In the genomic region with DNA sequence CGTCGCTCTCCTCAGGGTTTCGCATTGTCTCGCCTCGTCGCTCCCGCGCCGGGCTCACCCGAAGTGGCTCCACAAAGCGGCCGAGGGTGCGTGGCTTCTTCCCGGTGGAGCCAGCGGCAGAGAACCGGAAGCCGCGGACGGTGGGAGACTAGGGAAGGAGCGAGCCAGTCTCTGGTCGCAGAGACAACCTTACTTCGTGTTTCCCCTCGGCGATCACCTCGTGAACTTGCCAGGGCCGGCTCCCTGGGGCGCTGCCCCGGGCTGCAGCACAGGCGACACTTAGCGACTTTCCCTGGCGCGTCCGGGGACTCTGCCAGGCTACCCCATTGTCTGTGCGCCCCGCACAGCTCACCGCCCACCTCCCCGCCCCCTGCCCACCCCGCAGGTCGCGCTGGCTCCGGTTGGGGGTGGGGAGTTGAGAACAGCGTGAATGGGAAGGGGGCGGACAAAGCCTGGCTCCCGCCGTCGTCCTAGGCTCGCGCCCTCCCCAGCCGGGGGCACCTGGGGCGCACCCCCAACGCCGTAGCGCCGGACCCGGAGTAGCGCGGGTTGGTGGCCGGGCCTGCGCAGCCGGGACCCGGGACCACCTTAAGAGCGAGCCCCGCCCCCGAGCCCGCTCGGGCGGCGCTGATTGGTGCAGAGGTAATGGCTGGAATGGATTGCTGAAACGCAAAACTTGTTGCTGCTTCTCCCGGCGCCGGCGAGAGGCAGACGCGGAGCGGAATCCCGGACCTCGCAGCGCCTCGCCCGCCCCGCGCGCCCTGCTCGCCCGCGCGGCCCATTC, we compare ENCODE assay signal across 8 mouse cellular contexts. TPM values are rescaled to one million over a fixed set of nuclear protein-coding genes. Genes with fewer than 3 reads are reported as not detected.
DNase-seq lines count a peak whose midpoint lies in the region; ATAC-seq and TF ChIP-seq lines count a peak whose summit lies in the region.

A gene (plus strand): TSS at position 772 of the 784 bp plus-strand sequence.

- H3K36me3 ChIP-seq in hindbrain, embryonic 10.5 days: peaks cover 37% of the 10 kb centered on the region
- H3K36me3 ChIP-seq in lung, embryonic 14.5 days (ENCODE audit: insufficient read depth): peaks cover 23% of the 10 kb centered on the region

- H3K4me2 ChIP-seq in lung, embryonic 14.5 days: peak within 1 kb of the TSS; percentile 98

- peaks cover 75% of the 10 kb centered on the region for H3K4me1 ChIP-seq in hindbrain, embryonic 10.5 days (replicated peaks)
- peaks cover 24% of the 10 kb centered on the region for H3K4me1 ChIP-seq in lung, embryonic 14.5 days (ENCODE audit: insufficient read depth)

- TF ChIP-seq CTCF in lung, embryonic 14.5 days (IDR thresholded peaks at IDR 0.05; ENCODE audit: low read depth): no peak; the same call in 1 of the 2 replicates

- peak within 1 kb of the TSS; percentile 87 for H3K9ac ChIP-seq in lung, embryonic 14.5 days

- peak within 1 kb of the TSS; percentile 99 for H3K27ac ChIP-seq in hindbrain, embryonic 10.5 days
- H3K27ac ChIP-seq in lung, embryonic 14.5 days (ENCODE audit: low read depth): peak within 1 kb of the TSS; percentile 87

- H3K27me3 ChIP-seq in hindbrain, embryonic 10.5 days (ENCODE audit: insufficient read depth, poor library complexity, severe bottlenecking): peaks cover 14% of the 10 kb centered on the region; the same call in 1 of the 2 replicates
- H3K27me3 ChIP-seq in lung, embryonic 14.5 days (ENCODE audit: insufficient read depth, low read length): peaks cover 34% of the 10 kb centered on the region

- under 1% methylated on average over 88 of the region's 88 CpGs for WGBS in hindbrain, embryonic 10.5 days
- WGBS in lung, embryonic 14.5 days: under 1% methylated on average over 85 of the region's 88 CpGs

- H3K9me3 ChIP-seq in hindbrain, embryonic 10.5 days: no peaks in the 10 kb centered on the region
- H3K9me3 ChIP-seq in lung, embryonic 14.5 days (ENCODE audit: low read depth, low read length): no peaks in the 10 kb centered on the region

- peak; percentile 96 for DNase-seq in NIH3T3 (ENCODE audit: low read depth)
- DNase-seq in cerebellum, adult 9-11 months: peak; percentile 43
- DNase-seq in frontal cortex, postnatal 10 days (ENCODE audit: low spot score in 2 of 2): peak; percentile 89 to 93
- peak; percentile 97 for DNase-seq in hindbrain, embryonic 10.5 days (ENCODE audit: low spot score)
- DNase-seq in layer of hippocampus, adult 9-11 months: peak; percentile 89
- DNase-seq in lung, embryonic 14.5 days: peak; percentile 96
- DNase-seq in retina, adult 2 months (ENCODE audit: low read depth, low spot score): peak; percentile 20
- DNase-seq in thymus, postnatal 4 days: peak; percentile 83

- ATAC-seq in lung, embryonic 14.5 days (ENCODE audit: insufficient read depth): peak; percentile 90

- peak within 1 kb of the TSS; percentile 99 for H3K4me3 ChIP-seq in hindbrain, embryonic 10.5 days
- peak within 1 kb of the TSS; percentile 79 for H3K4me3 ChIP-seq in lung, embryonic 14.5 days (ENCODE audit: low read depth, low read length)

RNA-seq across cellular contexts. Expression of the gene that starts here (rescaled TPM):
- 55.9 and 65.1 TPM in 2 replicates for polyA plus RNA-seq in hindbrain, embryonic 10.5 days (2016; fragmentation: Nextera tagmentation; extraction: Ambion mirVana)
- polyA plus RNA-seq in lung, embryonic 14.5 days (2014; fragmentation: Nextera tagmentation; extraction: Ambion mirVana): 8.9 and 9.7 TPM in 2 replicates

Comparison
In these comparisons a context has a peak if more than half of its experiments do, and no peak if none do; other contexts are left out.
1. Peak in every context shown above with its lines: DNase-seq, ATAC-seq, H3K4me3 ChIP-seq and H3K27ac ChIP-seq.
2. DNase-seq: peak in every context shown above with its lines; median percentile 97 in hindbrain, embryonic 10.5 days; 96 in NIH3T3; 96 in lung, embryonic 14.5 days; 91 in frontal cortex, postnatal 10 days; 89 in layer of hippocampus, adult 9-11 months; 83 in thymus, postnatal 4 days; 43 in cerebellum, adult 9-11 months; 20 in retina, adult 2 months.